Mouse (Mus musculus): ENCODE data around the gene Dmrtc1c1. TPM values are rescaled to one million over a fixed set of nuclear protein-coding genes. Genes with fewer than 3 reads are reported as not detected.
"Not testable (repeated sequence)": the region's sequence is repeated elsewhere in the genome, so short reads cannot be mapped to it uniquely, and the experiment has no call there.

Dmrtc1c1 gene
- not detected in 2 replicates for polyA plus RNA-seq (2014; fragmentation: Nextera tagmentation; extraction: Ambion mirVana)

DNA sequence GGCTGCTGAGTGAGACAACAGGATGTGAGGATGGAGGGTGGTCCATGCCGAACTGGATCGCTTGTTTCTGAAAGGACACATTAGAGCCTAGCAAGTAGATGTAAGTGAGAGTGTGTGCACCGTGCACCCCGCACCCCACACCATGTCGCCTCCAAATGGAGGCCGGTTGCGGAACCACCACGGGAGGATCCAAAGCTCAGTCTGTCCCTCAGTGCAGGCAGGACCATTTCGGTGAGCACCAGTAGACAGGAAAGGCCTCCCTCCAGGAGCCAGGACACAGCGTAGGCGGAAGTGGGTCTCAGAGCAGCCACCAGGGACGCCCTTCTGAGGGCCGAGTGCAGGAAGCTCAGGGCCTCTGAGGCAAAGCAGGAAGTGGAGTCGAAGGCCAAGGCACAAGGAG is at the start of gene Dmrtc1c1:
Gene Dmrtc1c1 (plus strand): TSS at position 301 of the 400 bp plus-strand sequence.
- not testable (repeated sequence) for H3K27me3 ChIP-seq (replicated peaks; ENCODE audit: control insufficient read depth, insufficient read depth, low read length); ATAC-seq (replicated peaks; ENCODE audit: low FRiP score); H3K27ac ChIP-seq (ENCODE audit: low read depth, low read length); H3K36me3 ChIP-seq (ENCODE audit: control insufficient read depth, insufficient read depth, low read length); H3K4me1 ChIP-seq (replicated peaks; ENCODE audit: control insufficient read depth, insufficient read depth, low read length); H3K4me3 ChIP-seq (ENCODE audit: low read depth, low read length); H3K9ac ChIP-seq (ENCODE audit: low read depth, low read length); H3K9me3 ChIP-seq (ENCODE audit: control insufficient read depth, low read length); H3K4me2 ChIP-seq; DNase-seq (ENCODE audit: low spot score)
- no CpG with 5 or more reads among the region's 14 CpGs for WGBS

GRCm38 (mm10) chrX:102765878-102766277 is 36.9 kb upstream of the Dmrtc1c1 start:
- no peak overlapping the region for H3K4me3 ChIP-seq (ENCODE audit: low read depth, low read length)
- H3K9ac ChIP-seq (ENCODE audit: low read depth, low read length) = no peak overlapping the region
- no peak overlapping the region for H3K4me2 ChIP-seq
- ATAC-seq (replicated peaks; ENCODE audit: low FRiP score) (no peak), DNase-seq (ENCODE audit: low spot score) (no peak)
- no peak overlapping the region for H3K27ac ChIP-seq (ENCODE audit: low read depth, low read length)
- H3K36me3 ChIP-seq (ENCODE audit: control insufficient read depth, insufficient read depth, low read length) = no peaks in the 10 kb centered on the region
- H3K4me1 ChIP-seq (replicated peaks; ENCODE audit: control insufficient read depth, insufficient read depth, low read length) = no peaks in the 10 kb centered on the region
- no peaks in the 10 kb centered on the region for H3K9me3 ChIP-seq (ENCODE audit: control insufficient read depth, low read length)
- 51% methylated on average over 4 of the region's 4 CpGs for WGBS
- no peaks in the 10 kb centered on the region for H3K27me3 ChIP-seq (replicated peaks; ENCODE audit: control insufficient read depth, insufficient read depth, low read length)

GRCm38 (mm10) chrX:102812311-102812710 is 9.5 kb downstream of the Dmrtc1c1 start:
- H3K27me3 ChIP-seq (replicated peaks; ENCODE audit: control insufficient read depth, insufficient read depth, low read length) = no peaks in the 10 kb centered on the region; the same call in 1 of the 2 replicates
- DNase-seq (ENCODE audit: low spot score) = no peak
- no peaks in the 10 kb centered on the region for H3K36me3 ChIP-seq (ENCODE audit: control insufficient read depth, insufficient read depth, low read length)
- ATAC-seq (replicated peaks; ENCODE audit: low FRiP score) = no peak
- 51% methylated on average over 4 of the region's 4 CpGs for WGBS
- H3K4me3 ChIP-seq (ENCODE audit: low read depth, low read length) = no peak overlapping the region
- H3K27ac ChIP-seq (ENCODE audit: low read depth, low read length) = no peak overlapping the region
- H3K4me2 ChIP-seq = no peak overlapping the region
- no peaks in the 10 kb centered on the region for H3K4me1 ChIP-seq (replicated peaks; ENCODE audit: control insufficient read depth, insufficient read depth, low read length)
- H3K9ac ChIP-seq (ENCODE audit: low read depth, low read length) = no peak overlapping the region
- no peaks in the 10 kb centered on the region for H3K9me3 ChIP-seq (ENCODE audit: control insufficient read depth, low read length)

DNA sequence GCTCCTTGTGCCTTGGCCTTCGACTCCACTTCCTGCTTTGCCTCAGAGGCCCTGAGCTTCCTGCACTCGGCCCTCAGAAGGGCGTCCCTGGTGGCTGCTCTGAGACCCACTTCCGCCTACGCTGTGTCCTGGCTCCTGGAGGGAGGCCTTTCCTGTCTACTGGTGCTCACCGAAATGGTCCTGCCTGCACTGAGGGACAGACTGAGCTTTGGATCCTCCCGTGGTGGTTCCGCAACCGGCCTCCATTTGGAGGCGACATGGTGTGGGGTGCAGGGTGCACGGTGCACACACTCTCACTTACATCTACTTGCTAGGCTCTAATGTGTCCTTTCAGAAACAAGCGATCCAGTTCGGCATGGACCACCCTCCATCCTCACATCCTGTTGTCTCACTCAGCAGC is 51.8 kb downstream of the Dmrtc1c1 start, which contains the start of gene Dmrtc1c2:
Gene Dmrtc1c2 (minus strand): TSS at position 101 of the 400 bp plus-strand sequence.
- 100% methylated on average over 2 of the region's 13 CpGs for WGBS
- ATAC-seq (replicated peaks; ENCODE audit: low FRiP score); H3K27me3 ChIP-seq (replicated peaks; ENCODE audit: control insufficient read depth, insufficient read depth, low read length): not testable (repeated sequence)

More for the DNA sequence above, 51.8 kb downstream of the Dmrtc1c1 start, which contains the start of gene Dmrtc1c2:
- H3K4me1 ChIP-seq (replicated peaks; ENCODE audit: control insufficient read depth, insufficient read depth, low read length); H3K27ac ChIP-seq (ENCODE audit: low read depth, low read length); H3K4me2 ChIP-seq; H3K9ac ChIP-seq (ENCODE audit: low read depth, low read length); H3K36me3 ChIP-seq (ENCODE audit: control insufficient read depth, insufficient read depth, low read length); H3K9me3 ChIP-seq (ENCODE audit: control insufficient read depth, low read length); DNase-seq (ENCODE audit: low spot score); H3K4me3 ChIP-seq (ENCODE audit: low read depth, low read length): not testable (repeated sequence)

Other genes with a start within 250 kb of the Dmrtc1c1 start
- gene Phka1, start 158.7 kb upstream of the Dmrtc1c1 start, polyA plus RNA-seq (2014; fragmentation: Nextera tagmentation; extraction: Ambion mirVana) = 3.7 and 3.8 TPM in 2 replicates
- gene Gm3880, start 116.0 kb upstream of the Dmrtc1c1 start, polyA plus RNA-seq (2014; fragmentation: Nextera tagmentation; extraction: Ambion mirVana) = not detected in 2 replicates
- not detected in 2 replicates for gene Gm9112, start 95.3 kb upstream of the Dmrtc1c1 start, polyA plus RNA-seq (2014; fragmentation: Nextera tagmentation; extraction: Ambion mirVana)
- not detected in 2 replicates for gene Dmrtc1b, start 95.1 kb upstream of the Dmrtc1c1 start, polyA plus RNA-seq (2014; fragmentation: Nextera tagmentation; extraction: Ambion mirVana)
- gene Dmrtc1c2, start 51.7 kb downstream of the Dmrtc1c1 start, polyA plus RNA-seq (2014; fragmentation: Nextera tagmentation; extraction: Ambion mirVana) = not detected in 2 replicates
- gene 1700031F05Rik, start 65.0 kb downstream of the Dmrtc1c1 start, polyA plus RNA-seq (2014; fragmentation: Nextera tagmentation; extraction: Ambion mirVana) = not detected in 2 replicates
- 0.14 TPM in 1 of 2 replicates, not detected in the other for gene Dmrtc1a, start 105.7 kb downstream of the Dmrtc1c1 start, polyA plus RNA-seq (2014; fragmentation: Nextera tagmentation; extraction: Ambion mirVana)
- gene 1700011M02Rik, start 105.9 kb downstream of the Dmrtc1c1 start, polyA plus RNA-seq (2014; fragmentation: Nextera tagmentation; extraction: Ambion mirVana) = not detected in 2 replicates
- not detected in 2 replicates for gene 1700018G05Rik, start 125.4 kb downstream of the Dmrtc1c1 start, polyA plus RNA-seq (2014; fragmentation: Nextera tagmentation; extraction: Ambion mirVana)